Mouse (Mus musculus) heart, embryonic 16.5 days (tissue): ENCODE results near the gene Ptpro. TPM values are rescaled to one million over a fixed set of nuclear protein-coding genes. Genes with fewer than 3 reads are reported as not detected.
A peak's percentile ranks its signal among the peaks of the same experiment; 100 is the strongest.

ENCODE experiments used
- ATAC-seq: fragments of 200-750 bp; cut with Nextera tagmentation; replicated peaks from 2 replicates; pipeline ENCODE4 v1.8.0; 2017; ENCODE audit warnings: moderate number of reproducible peaks; ENCODE audit not compliant: insufficient read depth, low FRiP score; ENCODE audit errors: extremely low read depth
- H3K27ac ChIP-seq: fragments of 300-500 bp; sonication (generic); 2 replicates; pipeline ENCODE4 v1.5.1; 2014; ENCODE audit warnings: mild to moderate bottlenecking, low read length, control low read depth, moderate library complexity
- H3K27me3 ChIP-seq: fragments of 300-500 bp; sonication (generic); 2 replicates; pipeline ENCODE4 v1.6.1; 2014; ENCODE audit warnings: low read length, mixed read lengths; ENCODE audit not compliant: control insufficient read depth, insufficient read depth
- H3K36me3 ChIP-seq: fragments of 300-500 bp; sonication (generic); 2 replicates; pipeline ENCODE4 v1.6.1; 2014; ENCODE audit not compliant: control insufficient read depth, insufficient read depth
- H3K4me1 ChIP-seq: fragments of 300-500 bp; sonication (generic); 2 replicates; pipeline ENCODE4 v1.6.1; 2014; ENCODE audit warnings: low read length, mixed read lengths; ENCODE audit not compliant: control insufficient read depth, insufficient read depth
- H3K4me2 ChIP-seq: fragments of 300-500 bp; sonication (generic); 2 replicates; pipeline ENCODE4 v1.6.1; 2014; ENCODE audit warnings: low read depth, mild to moderate bottlenecking, control low read depth, low read length
- H3K4me3 ChIP-seq: fragments of 300-500 bp; sonication (generic); 2 replicates; pipeline ENCODE4 v1.5.1; 2014; ENCODE audit warnings: mild to moderate bottlenecking, control low read depth, low read length
- H3K9ac ChIP-seq: fragments of 300-500 bp; sonication (generic); 2 replicates; pipeline ENCODE4 v1.6.1; 2014; ENCODE audit warnings: low read length, control low read depth
- H3K9me3 ChIP-seq: fragments of 300-500 bp; sonication (generic); replicated peaks from 2 replicates; pipeline ENCODE4 v1.6.1; 2016; ENCODE audit warnings: low read length; ENCODE audit not compliant: control insufficient read depth
- WGBS: fragments of 180-500 bp; shearing (Covaris S2); extraction: QIAGEN DNeasy Blood & Tissue Kit; methylation state at CpG from one replicate; pipeline ENCODE4 v1.1.7; 2014; 5-methylcytosine and 5-hydroxymethylcytosine counted together
- polyA plus RNA-seq: library from polyadenylated mRNA; unstranded; fragments of >200 nt; fragmentation: Nextera tagmentation; extraction: Ambion mirVana; gene quantifications from 2 replicates; pipeline ENCODE4 v1.2.1, GENCODE M21; 2015

Ptpro gene
- polyA plus RNA-seq, 1 experiment from 2014 or later = 2.9 TPM

GRCm38 (mm10) chr6:137282050-137282449, 29.9 kb downstream of the Ptpro start:
- Histone ChIP-seq H3K36me3 (no peaks in the 10 kb centered on the region), H3K4me2 (no peak overlapping the region), H3K27me3 (no peaks in the 10 kb centered on the region), H3K27ac (no peak overlapping the region), H3K4me1 (no peaks in the 10 kb centered on the region), H3K9ac (no peak overlapping the region), H3K9me3 (no peaks in the 10 kb centered on the region), H3K4me3 (no peak overlapping the region)
- 67% methylated on average over 7 of the region's 7 CpGs for WGBS
- ATAC-seq = no peak

DNA sequence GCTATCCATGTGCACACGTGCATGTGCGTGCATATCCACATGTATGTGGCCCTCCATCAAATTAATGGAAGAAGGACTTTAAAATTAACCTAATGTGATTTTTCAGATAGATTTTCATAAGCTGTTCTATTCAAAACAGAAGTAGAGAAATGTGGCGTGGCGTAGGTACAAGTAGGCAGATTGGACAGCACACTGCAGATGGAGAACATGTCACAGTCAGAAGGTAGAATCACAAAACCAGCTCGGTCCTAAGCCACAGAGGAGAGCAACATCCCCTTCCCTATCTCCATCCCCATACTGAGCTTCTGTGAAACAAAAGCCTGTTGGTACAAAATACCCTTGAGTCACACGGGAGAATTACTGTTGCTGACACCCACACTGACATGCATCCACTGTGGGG, 34.3 kb downstream of the Ptpro start:
- Histone ChIP-seq H3K36me3 (no peaks in the 10 kb centered on the region), H3K4me2 (no peak overlapping the region)

GRCm38 (mm10) chr6:137287788-137288187, 35.7 kb downstream of the Ptpro start:
- ATAC-seq = no peak
- Histone ChIP-seq H3K4me3 (no peak overlapping the region), H3K9ac (no peak overlapping the region), H3K4me1 (no peaks in the 10 kb centered on the region), H3K9me3 (no peaks in the 10 kb centered on the region), H3K4me2 (no peak overlapping the region), H3K36me3 (no peaks in the 10 kb centered on the region), H3K27me3 (no peaks in the 10 kb centered on the region), H3K27ac (no peak overlapping the region)
- WGBS = 82% methylated on average over 7 of the region's 7 CpGs

More for the DNA sequence above, 34.3 kb downstream of the Ptpro start:
- H3K4me3 ChIP-seq = no peak overlapping the region
- no peaks in the 10 kb centered on the region for H3K9me3 ChIP-seq
- ATAC-seq = no peak
- no peak overlapping the region for H3K9ac ChIP-seq
- H3K27me3 ChIP-seq = no peaks in the 10 kb centered on the region
- H3K4me1 ChIP-seq = no peaks in the 10 kb centered on the region
- 87% methylated on average over 6 of the region's 6 CpGs for WGBS
- H3K27ac ChIP-seq = no peak overlapping the region

DNA sequence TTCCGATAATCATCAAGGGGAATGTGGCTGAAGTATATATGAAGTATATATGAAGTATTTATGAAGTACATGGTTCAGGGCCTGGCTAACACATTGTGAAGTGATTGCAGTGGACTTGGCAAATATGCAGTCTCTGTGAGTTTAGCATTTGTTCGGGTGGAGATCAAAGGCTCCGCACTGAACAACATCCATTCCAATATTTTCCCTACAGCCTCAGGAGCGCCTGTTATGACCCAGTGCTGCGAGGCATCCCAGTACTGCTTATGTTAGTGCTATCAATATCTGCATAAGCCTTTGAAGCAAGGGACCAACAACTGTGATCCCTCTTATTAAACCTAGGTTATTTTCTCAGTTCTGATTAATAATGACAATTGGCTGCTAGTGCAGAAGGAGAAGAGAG, 36.1 kb downstream of the Ptpro start:
- no peak overlapping the region for H3K9ac ChIP-seq
- no peak overlapping the region for H3K4me3 ChIP-seq
- H3K27me3 ChIP-seq = no peaks in the 10 kb centered on the region
- H3K4me2 ChIP-seq = no peak overlapping the region
- H3K9me3 ChIP-seq = no peaks in the 10 kb centered on the region
- no peak overlapping the region for H3K27ac ChIP-seq
- 85% methylated on average over 5 of the region's 5 CpGs for WGBS
- H3K4me1 ChIP-seq = no peaks in the 10 kb centered on the region
- ATAC-seq = no peak
- no peaks in the 10 kb centered on the region for H3K36me3 ChIP-seq

GRCm38 (mm10) chr6:137292421-137292820, 40.3 kb downstream of the Ptpro start:
- WGBS = 63% methylated on average over 2 of the region's 2 CpGs
- Histone ChIP-seq H3K9me3 (no peaks in the 10 kb centered on the region), H3K27ac (no peak overlapping the region), H3K36me3 (no peaks in the 10 kb centered on the region), H3K4me1 (no peaks in the 10 kb centered on the region), H3K4me2 (no peak overlapping the region), H3K9ac (no peak overlapping the region), H3K4me3 (no peak overlapping the region), H3K27me3 (no peaks in the 10 kb centered on the region)
- ATAC-seq = no peak

DNA sequence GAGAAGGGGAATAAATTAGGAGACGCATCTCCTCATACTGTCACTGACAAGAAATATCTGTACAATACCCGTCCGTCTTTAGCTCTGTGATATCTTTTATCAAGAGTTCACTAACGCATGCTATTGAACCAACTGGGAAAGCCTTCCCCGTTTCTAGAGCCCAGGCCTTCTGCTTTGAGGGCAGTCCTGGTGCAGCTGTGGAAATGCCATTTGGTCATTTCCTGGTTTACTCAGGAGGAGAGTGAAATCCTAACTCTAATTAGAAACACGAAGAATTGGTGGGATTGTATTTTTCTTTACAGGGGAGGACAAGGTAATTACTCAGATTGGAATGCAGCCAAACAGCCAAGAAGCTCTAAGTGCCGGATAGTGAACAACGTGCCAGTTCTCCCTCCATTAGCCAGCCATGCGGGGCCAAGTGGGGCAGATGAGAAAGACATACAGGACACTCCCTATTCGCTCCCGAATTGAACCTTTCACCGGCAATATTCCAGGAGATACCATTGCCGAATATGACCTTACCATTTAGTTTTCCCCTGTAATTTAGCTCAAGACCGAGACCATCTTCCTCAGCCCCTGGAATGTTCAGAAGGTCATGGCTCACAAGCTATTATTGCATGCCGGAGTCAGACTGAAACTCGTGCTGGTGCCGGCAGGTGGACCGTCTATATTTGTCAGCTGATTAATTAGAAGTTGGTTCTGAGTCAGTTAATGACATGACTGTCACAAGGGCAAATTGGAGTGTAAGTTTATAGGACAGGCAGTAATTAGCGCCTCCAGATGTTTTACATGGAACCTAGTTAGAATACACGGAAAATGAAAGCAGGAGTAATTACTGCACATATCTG, 43.1 kb downstream of the Ptpro start:
- Histone ChIP-seq H3K27ac (no peak overlapping the region), H3K27me3 (no peaks in the 10 kb centered on the region), H3K4me3 (no peak overlapping the region), H3K9me3 (no peaks in the 10 kb centered on the region), H3K4me1 (no peaks in the 10 kb centered on the region), H3K4me2 (peak overlapping the region; percentile 5; the same call in 1 of the 2 replicates), H3K9ac (no peak overlapping the region), H3K36me3 (no peaks in the 10 kb centered on the region)
- WGBS = 56% methylated on average over 20 of the region's 20 CpGs
- no peak for ATAC-seq

DNA sequence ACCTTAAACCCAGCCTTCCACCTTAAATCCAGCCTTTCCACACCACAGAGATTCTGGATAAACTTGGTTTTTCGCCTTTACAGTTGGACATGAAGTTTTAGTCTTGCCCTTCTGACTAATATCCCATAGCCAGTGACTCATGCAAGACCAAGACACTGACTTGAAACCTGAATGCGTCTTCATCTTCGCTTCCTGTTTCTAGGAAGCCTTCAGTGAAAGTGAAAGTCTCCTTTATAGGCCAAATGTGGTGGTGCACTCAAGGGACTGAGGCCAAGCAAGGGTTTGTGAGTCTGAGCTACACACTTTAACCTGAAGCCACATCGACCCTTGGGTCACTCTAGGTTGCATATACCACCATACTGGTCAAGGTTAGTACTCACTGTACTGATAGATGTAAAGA, 50.4 kb downstream of the Ptpro start:
- ATAC-seq = no peak
- no peaks in the 10 kb centered on the region for H3K4me1 ChIP-seq
- no peak overlapping the region for H3K4me3 ChIP-seq
- peaks cover 2% of the 10 kb centered on the region; the same call in 1 of the 2 replicates for H3K9me3 ChIP-seq
- no peak overlapping the region for H3K4me2 ChIP-seq
- H3K27me3 ChIP-seq = no peaks in the 10 kb centered on the region
- no peaks in the 10 kb centered on the region for H3K36me3 ChIP-seq
- H3K27ac ChIP-seq = no peak overlapping the region
- WGBS = 88% methylated on average over 4 of the region's 4 CpGs
- H3K9ac ChIP-seq = no peak overlapping the region

DNA sequence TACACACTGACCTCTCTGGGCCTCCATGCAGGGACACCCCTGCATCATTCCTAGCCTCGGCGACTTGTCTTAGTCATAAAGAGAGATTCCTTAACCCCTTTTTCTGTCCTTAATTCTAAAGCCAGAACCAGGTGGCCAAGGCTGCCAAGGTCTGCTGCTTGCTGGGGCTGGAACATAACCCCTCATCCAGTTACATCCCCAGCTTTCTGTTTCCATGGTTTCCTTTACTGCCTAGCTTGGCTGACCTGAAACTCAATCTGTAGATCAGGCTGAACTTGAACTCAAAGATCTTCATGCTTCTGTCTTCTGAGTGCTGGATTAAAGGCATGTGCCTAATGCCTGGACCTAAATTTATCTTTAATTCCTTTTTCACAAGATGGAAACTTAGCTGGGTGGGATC, 51.7 kb downstream of the Ptpro start:
- H3K9ac ChIP-seq = no peak overlapping the region
- H3K27ac ChIP-seq = no peak overlapping the region
- H3K27me3 ChIP-seq = no peaks in the 10 kb centered on the region
- ATAC-seq = no peak
- no peaks in the 10 kb centered on the region for H3K36me3 ChIP-seq
- no peak overlapping the region for H3K4me2 ChIP-seq
- peaks cover 2% of the 10 kb centered on the region; the same call in 1 of the 2 replicates for H3K9me3 ChIP-seq
- no peak overlapping the region for H3K4me3 ChIP-seq
- no peaks in the 10 kb centered on the region for H3K4me1 ChIP-seq
- 60% methylated on average over 2 of the region's 2 CpGs for WGBS

DNA sequence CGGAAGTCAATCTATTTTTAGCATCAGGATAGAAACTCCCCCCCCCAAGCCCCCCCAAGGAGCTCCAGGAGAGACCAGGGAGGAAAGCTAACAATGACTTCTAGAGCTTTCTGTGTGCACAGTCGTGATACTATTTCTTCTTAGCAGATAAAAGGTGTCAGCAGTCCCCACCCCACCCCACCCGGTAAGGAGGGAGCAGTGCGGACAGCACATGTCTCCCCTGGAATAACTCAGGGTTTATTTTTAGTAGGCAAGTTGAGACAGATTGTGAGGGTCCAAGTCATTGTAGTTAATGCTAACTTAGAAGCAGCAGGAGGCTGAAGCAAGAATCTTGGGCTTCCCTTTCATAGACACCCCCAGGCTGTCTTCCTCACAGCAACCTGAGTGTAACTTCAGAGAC, 63.1 kb downstream of the Ptpro start:
- no peaks in the 10 kb centered on the region for H3K36me3 ChIP-seq
- peak overlapping the region; percentile 51 for H3K27ac ChIP-seq
- H3K9me3 ChIP-seq = peaks cover 4% of the 10 kb centered on the region
- H3K27me3 ChIP-seq = no peaks in the 10 kb centered on the region
- peak; percentile 64 for ATAC-seq
- H3K9ac ChIP-seq = no peak overlapping the region
- H3K4me3 ChIP-seq = no peak overlapping the region
- H3K4me2 ChIP-seq = 0 out of 2 replicates have a peak overlapping the region, but pooled peaks have one; percentile 6
- 9% methylated on average over 4 of the region's 4 CpGs for WGBS
- peaks cover 27% of the 10 kb centered on the region for H3K4me1 ChIP-seq
